Mouse (Mus musculus): Measurements from ENCODE around the gene Gtf3c1.

GRCm38 (mm10) chr7:125756806-125757205 is 49.2 kb upstream of the Gtf3c1 start:
- TF ChIP-seq CTCF (IDR thresholded peaks at IDR 0.05; ENCODE audit: extremely low read depth, insufficient read length, insufficient replicate concordance, low read depth, low read length) (no peak), POLR2A (IDR thresholded peaks at IDR 0.05; ENCODE audit: low read depth, low read length) (no peak)

All from small intestine, adult 2 months (tissue).